Mouse (Mus musculus) ES-E14 (cell line): ENCODE measurements at regions not wholly inside any gene's neighbourhood (a gene's known extent, or its start where the extent isn't known, plus 50 kb on each side); places are given as distances from the start of the nearest gene placed in this dataset.

Source experiments
- DNase-seq: peaks from one replicate; pipeline ENCODE4 v3.0.0-alpha.2; 2013; ENCODE audit warnings: low read depth, low spot score
- H3K27ac ChIP-seq: 2 replicates; pipeline ENCODE4 v1.5.1; 2012; ENCODE audit warnings: low read depth, mild to moderate bottlenecking, low read length, moderate library complexity, mixed read lengths; ENCODE audit not compliant: poor library complexity, insufficient read depth, severe bottlenecking
- H3K36me3 ChIP-seq: 2 replicates; pipeline ENCODE4 v1.6.1; 2012; ENCODE audit warnings: mild to moderate bottlenecking, low read length, moderate library complexity, mixed read lengths; ENCODE audit not compliant: control insufficient read depth, poor library complexity, insufficient read depth, severe bottlenecking
- H3K4me1 ChIP-seq, 2 experiments: fragments of 150-350 bp in 1 of 2; sonication (generic) in 1 of 2; 2 replicates each; pipeline ENCODE4 v1.6.1; 2012; ENCODE audit warnings: low read length in 2 of 2, mild to moderate bottlenecking in 1 of 2, mixed read lengths in 1 of 2; ENCODE audit not compliant: control insufficient read depth in 2 of 2, insufficient read depth in 2 of 2, poor library complexity in 1 of 2
- H3K4me3 ChIP-seq, 2 experiments: fragments of 150-350 bp in 1 of 2; sonication (generic) in 1 of 2; 2 replicates each; pipeline ENCODE4 v1.5.1; 2012; ENCODE audit warnings: low read length in 2 of 2, low read depth in 1 of 2, mild to moderate bottlenecking in 1 of 2, mixed read lengths in 1 of 2; ENCODE audit not compliant: insufficient read depth in 1 of 2, poor library complexity in 1 of 2, severe bottlenecking in 1 of 2
- H3K9ac ChIP-seq: 2 replicates; pipeline ENCODE4 v1.6.1; 2012; ENCODE audit warnings: low read depth, mild to moderate bottlenecking, low read length, mixed read lengths; ENCODE audit not compliant: poor library complexity, insufficient read depth, severe bottlenecking
- H3K9me3 ChIP-seq: fragments of 150-350 bp; sonication (generic); 2 replicates; pipeline ENCODE4 v1.6.1; 2012; ENCODE audit warnings: low read depth, mild to moderate bottlenecking, low read length; ENCODE audit not compliant: control insufficient read depth, insufficient read depth
- CHD2 ChIP-seq: IDR thresholded peaks from 2 replicates; pipeline ENCODE4 v1.6.1; 2014; ENCODE audit warnings: mild to moderate bottlenecking, low read depth, low read length, inconsistent platforms
- HCFC1 ChIP-seq: IDR thresholded peaks from 2 replicates; pipeline ENCODE4 v1.6.1; 2012; ENCODE audit warnings: low read length, inconsistent platforms, borderline replicate concordance; ENCODE audit not compliant: insufficient read depth
- MAFK ChIP-seq: IDR thresholded peaks from 2 replicates; pipeline ENCODE4 v1.6.1; 2014; ENCODE audit warnings: mild to moderate bottlenecking, low read depth, low read length, inconsistent platforms; ENCODE audit not compliant: insufficient read depth
- ZC3H11A ChIP-seq: IDR thresholded peaks from 2 replicates; pipeline ENCODE4 v1.6.1; 2012; ENCODE audit warnings: low read depth, mild to moderate bottlenecking, inconsistent platforms, low read length, borderline replicate concordance
- ZNF384 ChIP-seq: IDR thresholded peaks from 2 replicates; pipeline ENCODE4 v1.6.1; 2012; ENCODE audit warnings: low read depth, low read length, inconsistent platforms
- in situ Hi-C, 2 experiments: fragments of 600-800 bp; cut with MboI; formaldehyde crosslinking; loops; one replicate each; pipeline ENCODE4 v1.15.1; 2025; ENCODE audit warnings: low sequenced_read_pairs in 2 of 2, inconsistent platforms in 1 of 2; ENCODE audit not compliant: unreplicated experiment in 2 of 2

GRCm38 (mm10) chr10:6647576-6647975 lies 110.7 kb upstream of the Oprm1 start:
- TF ChIP-seq ZC3H11A, result no peak
- TF ChIP-seq MAFK, result no peak
- no peak for TF ChIP-seq HCFC1
- TF ChIP-seq ZNF384, result no peak
- no peak for TF ChIP-seq CHD2
- DNase-seq, result no peak
- in situ Hi-C loops, result no loop called here
- Histone ChIP-seq H3K27ac (no peak overlapping the region), H3K4me3 (no peak overlapping the region), H3K9ac (no peak overlapping the region), H3K9me3 (no peaks in the 10 kb centered on the region), H3K36me3 (no peaks in the 10 kb centered on the region), H3K4me1 (no peaks in the 10 kb centered on the region)

DNA sequence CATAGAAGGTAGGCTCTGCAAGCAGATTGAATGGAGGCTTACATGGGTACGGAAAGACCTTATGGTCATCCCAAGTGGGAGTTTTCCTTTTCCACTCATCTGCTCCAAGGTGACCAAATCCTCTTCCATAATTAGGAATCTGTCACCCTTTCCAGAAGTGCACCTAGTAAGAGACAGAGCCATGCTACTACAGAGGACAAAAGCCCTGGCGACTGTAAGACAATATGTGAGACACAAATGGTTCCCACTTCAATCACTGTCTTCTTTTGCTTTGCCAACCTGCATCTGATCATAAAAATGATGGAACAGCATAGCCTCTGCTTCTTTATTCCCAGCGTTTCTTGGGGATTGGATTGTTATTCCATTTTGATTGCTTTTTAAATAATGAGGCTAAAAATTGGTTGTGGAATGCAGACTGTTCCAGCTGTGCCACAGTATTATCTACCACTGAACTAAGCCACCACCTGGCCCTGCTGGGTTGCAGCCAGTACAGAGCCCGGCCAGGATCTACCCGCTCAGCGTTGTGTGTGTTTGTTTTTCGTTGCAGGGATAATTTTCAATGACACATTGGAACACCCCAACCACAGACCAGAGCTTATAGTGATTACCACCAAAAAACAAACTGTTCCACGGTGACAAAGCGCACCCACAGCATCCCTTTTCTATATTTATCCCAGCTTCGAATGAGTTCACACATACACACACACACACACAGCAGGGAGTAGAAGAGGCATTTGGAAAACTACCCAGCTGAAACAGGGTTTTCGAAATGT lies 72.8 kb upstream of the Oprm1 start:
- Histone ChIP-seq H3K36me3 (no peaks in the 10 kb centered on the region), H3K27ac (no peak overlapping the region), H3K4me3 (no peak overlapping the region), H3K4me1 (no peaks in the 10 kb centered on the region), H3K9ac (no peak overlapping the region), H3K9me3 (no peaks in the 10 kb centered on the region)
- DNase-seq, result no peak
- no peak for TF ChIP-seq ZC3H11A
- TF ChIP-seq HCFC1, result no peak
- in situ Hi-C loops, result no loop called here

DNA sequence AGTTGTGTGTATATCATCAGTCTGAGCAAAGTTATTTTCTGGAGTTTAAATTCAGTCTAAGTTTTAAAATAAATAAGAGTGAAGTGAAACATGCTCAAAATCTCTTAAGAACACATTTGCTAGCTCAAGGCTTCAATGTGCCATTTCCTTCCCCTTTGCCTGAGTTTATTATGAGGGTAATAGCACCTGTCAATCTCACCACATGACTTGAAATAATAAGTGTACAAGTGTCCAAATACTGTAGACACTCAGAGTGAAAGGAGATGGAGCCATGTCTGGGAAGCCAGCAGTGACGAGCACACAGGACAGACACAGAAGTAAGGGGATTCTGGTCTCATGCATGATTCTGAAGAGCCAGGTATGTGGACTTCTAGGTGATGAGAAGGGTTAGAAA lies 72.2 kb upstream of the Oprm1 start:
- Histone ChIP-seq H3K4me1 (no peaks in the 10 kb centered on the region), H3K27ac (no peak overlapping the region), H3K9me3 (no peaks in the 10 kb centered on the region), H3K4me3 (no peak overlapping the region), H3K36me3 (no peaks in the 10 kb centered on the region), H3K9ac (no peak overlapping the region)
- TF ChIP-seq ZNF384, result no peak
- TF ChIP-seq CHD2, result no peak
- TF ChIP-seq HCFC1, result no peak
- TF ChIP-seq MAFK, result no peak
- TF ChIP-seq ZC3H11A, result no peak
- DNase-seq, result no peak
- in situ Hi-C loops, result no loop called here
